Mouse (Mus musculus) limb, embryonic 14.5 days (tissue): ENCODE measurements around the gene Grtp1. TPM values are rescaled to one million over a fixed set of nuclear protein-coding genes. Genes with fewer than 3 reads are reported as not detected.

Source experiments
- ATAC-seq: fragments of 200-750 bp; cut with Nextera tagmentation; 2 replicates; pipeline ENCODE4 v1.8.0; 2017; ENCODE audit warnings: low read depth, moderate number of reproducible peaks, moderate TSS enrichment; ENCODE audit not compliant: low FRiP score
- DNase-seq: peaks from one replicate; pipeline ENCODE4 v3.0.0-alpha.2; 2015; ENCODE audit warnings: low spot score
- H3K27ac ChIP-seq: fragments of 300-500 bp; sonication (generic); replicated peaks from 2 replicates; pipeline ENCODE4 v1.5.1; 2014; ENCODE audit warnings: low read depth, mild to moderate bottlenecking, low read length, moderate library complexity, mixed read lengths
- H3K27me3 ChIP-seq: fragments of 300-500 bp; sonication (generic); 2 replicates; pipeline ENCODE4 v1.6.1; 2014; ENCODE audit warnings: low read length, mixed read lengths; ENCODE audit not compliant: control insufficient read depth, insufficient read depth
- H3K36me3 ChIP-seq: fragments of 300-500 bp; sonication (generic); 2 replicates; pipeline ENCODE4 v1.6.1; 2014; ENCODE audit warnings: mild to moderate bottlenecking, low read length, moderate library complexity, mixed read lengths; ENCODE audit not compliant: control insufficient read depth, insufficient read depth
- H3K4me1 ChIP-seq: fragments of 300-500 bp; sonication (generic); 2 replicates; pipeline ENCODE4 v1.6.1; 2014; ENCODE audit warnings: antibody characterized with exemption, low read length, mixed read lengths; ENCODE audit not compliant: control insufficient read depth, insufficient read depth
- H3K4me2 ChIP-seq: fragments of 300-500 bp; sonication (generic); replicated peaks from 2 replicates; pipeline ENCODE4 v1.6.1; 2014; ENCODE audit warnings: low read depth, mild to moderate bottlenecking, low read length, moderate library complexity; ENCODE audit not compliant: severe bottlenecking
- H3K4me3 ChIP-seq: fragments of 300-500 bp; sonication (generic); replicated peaks from 2 replicates; pipeline ENCODE4 v1.5.1; 2014; ENCODE audit warnings: low read length
- H3K9ac ChIP-seq: fragments of 300-500 bp; sonication (generic); 2 replicates; pipeline ENCODE4 v1.6.1; 2014; ENCODE audit warnings: mild to moderate bottlenecking, low read depth, low read length, moderate library complexity; ENCODE audit not compliant: severe bottlenecking
- H3K9me3 ChIP-seq: fragments of 300-500 bp; sonication (generic); 2 replicates; pipeline ENCODE4 v1.6.1; 2016; ENCODE audit warnings: low read length; ENCODE audit not compliant: control insufficient read depth
- POLR2A ChIP-seq: fragments of 200-500 bp; IDR thresholded peaks from 2 replicates; pipeline ENCODE4 v1.8.0; 2012; ENCODE audit warnings: inconsistent platforms, mild to moderate bottlenecking, moderate library complexity, borderline replicate concordance; ENCODE audit not compliant: insufficient read depth, insufficient read length; ENCODE audit errors: extremely low read depth
- WGBS: fragments of 180-500 bp; shearing (Covaris S2); extraction: QIAGEN DNeasy Blood & Tissue Kit; methylation state at CpG from one replicate; pipeline ENCODE4 v1.1.7; 2014; 5-methylcytosine and 5-hydroxymethylcytosine counted together
- polyA plus RNA-seq, 2 experiments: library from polyadenylated mRNA; depleted of rRNA in 1 of 2; stranded (reverse) in 1 of 2; unstranded in 1 of 2; fragments of >200 nt; fragmentation: Nextera tagmentation in 1 of 2; extraction: Ambion mirVana in 1 of 2; gene quantifications; 2 replicates each; pipeline versions ENCODE4 v1.2.1 to v1.2.3; 2012 to 2014

Grtp1 gene
- polyA plus RNA-seq, 2 experiments: 9.5 to 15.7 TPM

- peaks cover 11% of the 10 kb centered on the region for H3K4me1 ChIP-seq
- no peak overlapping the region for H3K27ac ChIP-seq
- H3K36me3 ChIP-seq: no peaks in the 10 kb centered on the region
- H3K4me2 ChIP-seq: no peak overlapping the region
- no peak overlapping the region for H3K9ac ChIP-seq
- WGBS: 58% methylated on average over 6 of the region's 6 CpGs
- no peaks in the 10 kb centered on the region for H3K9me3 ChIP-seq
- H3K27me3 ChIP-seq: no peaks in the 10 kb centered on the region
- no peak overlapping the region for H3K4me3 ChIP-seq
- no peak for TF ChIP-seq POLR2A
- ATAC-seq: peak; percentile 77
- peak; percentile 39 for DNase-seq
Measured at GRCm38 (mm10) chr8:13226288-13226687, 25.9 kb upstream of the Grtp1 start.

GRCm38 (mm10) chr8:13224426-13224825 is 24.0 kb upstream of the Grtp1 start:
- no peak overlapping the region for H3K9ac ChIP-seq
- no peaks in the 10 kb centered on the region for H3K27me3 ChIP-seq
- DNase-seq: no peak
- H3K27ac ChIP-seq: no peak overlapping the region
- no peak overlapping the region for H3K4me2 ChIP-seq
- 77% methylated on average over 9 of the region's 9 CpGs for WGBS
- no peak overlapping the region for H3K4me3 ChIP-seq
- H3K36me3 ChIP-seq: no peaks in the 10 kb centered on the region
- no peak for ATAC-seq
- no peaks in the 10 kb centered on the region for H3K9me3 ChIP-seq
- TF ChIP-seq POLR2A: no peak
- peaks cover 8% of the 10 kb centered on the region for H3K4me1 ChIP-seq

- Histone ChIP-seq H3K9ac (no peak overlapping the region), H3K4me1 (peaks cover 7% of the 10 kb centered on the region), H3K4me3 (no peak overlapping the region), H3K4me2 (no peak overlapping the region), H3K9me3 (no peaks in the 10 kb centered on the region), H3K27ac (no peak overlapping the region), H3K27me3 (no peaks in the 10 kb centered on the region), H3K36me3 (no peaks in the 10 kb centered on the region)
- DNase-seq (no peak), ATAC-seq (no peak)
- TF ChIP-seq POLR2A: no peak
- WGBS: 83% methylated on average over 4 of the region's 4 CpGs
Measured at GRCm38 (mm10) chr8:13218441-13218840, 18.0 kb upstream of the Grtp1 start.

- Histone ChIP-seq H3K4me3 (no peak overlapping the region), H3K9me3 (no peaks in the 10 kb centered on the region), H3K27ac (no peak overlapping the region), H3K4me2 (no peak overlapping the region), H3K9ac (no peak overlapping the region), H3K27me3 (no peaks in the 10 kb centered on the region), H3K4me1 (peaks cover 12% of the 10 kb centered on the region), H3K36me3 (no peaks in the 10 kb centered on the region)
- TF ChIP-seq POLR2A: no peak
- DNase-seq (no peak), ATAC-seq (no peak)
Measured at GRCm38 (mm10) chr8:13217986-13218385, 17.6 kb upstream of the Grtp1 start.

GRCm38 (mm10) chr8:13217093-13217492 is 16.7 kb upstream of the Grtp1 start:
- Histone ChIP-seq H3K4me1 (peaks cover 12% of the 10 kb centered on the region), H3K9ac (no peak overlapping the region), H3K27ac (no peak overlapping the region), H3K9me3 (no peaks in the 10 kb centered on the region), H3K4me2 (no peak overlapping the region), H3K27me3 (no peaks in the 10 kb centered on the region), H3K36me3 (no peaks in the 10 kb centered on the region), H3K4me3 (no peak overlapping the region)
- ATAC-seq (no peak), DNase-seq (no peak)
- 30% methylated on average over 5 of the region's 5 CpGs for WGBS
- no peak for TF ChIP-seq POLR2A

GRCm38 (mm10) chr8:13216386-13216785 is 16.0 kb upstream of the Grtp1 start:
- no peaks in the 10 kb centered on the region for H3K9me3 ChIP-seq
- H3K27ac ChIP-seq: no peak overlapping the region
- no peak for TF ChIP-seq POLR2A
- no peak for DNase-seq
- WGBS: 55% methylated on average over 8 of the region's 8 CpGs
- ATAC-seq: no peak
- H3K9ac ChIP-seq: no peak overlapping the region
- H3K4me3 ChIP-seq: no peak overlapping the region
- H3K4me2 ChIP-seq: no peak overlapping the region
- no peaks in the 10 kb centered on the region for H3K36me3 ChIP-seq
- H3K27me3 ChIP-seq: no peaks in the 10 kb centered on the region
- peaks cover 12% of the 10 kb centered on the region for H3K4me1 ChIP-seq
